Comparison of ENCODE assay signal across 23 mouse cellular contexts in the genomic region with DNA sequence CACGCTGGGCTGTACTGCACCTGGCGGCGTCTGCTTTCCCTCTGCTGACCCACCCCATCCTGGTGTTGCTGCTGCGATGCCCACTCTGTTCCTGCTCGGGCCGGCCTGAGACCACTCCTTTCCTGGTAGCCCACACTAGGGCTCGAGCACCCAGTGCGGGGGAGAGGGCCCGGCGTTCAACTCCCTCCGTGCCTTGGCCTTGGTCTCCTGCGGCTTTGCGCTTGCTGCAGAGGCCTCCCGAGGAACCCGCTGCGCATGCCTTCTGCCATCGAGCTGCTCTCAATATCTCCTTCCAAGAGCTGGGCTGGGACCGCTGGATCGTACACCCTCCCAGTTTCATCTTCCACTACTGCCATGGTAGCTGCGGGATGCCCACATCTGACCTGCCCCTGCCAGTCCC. TPM values are rescaled to one million over a fixed set of nuclear protein-coding genes. Genes with fewer than 3 reads are reported as not detected.
DNase-seq lines count a peak whose midpoint lies in the region; ATAC-seq and TF ChIP-seq lines count a peak whose summit lies in the region.
"Had no signal": no experiment of that assay in that cellular context is flagged by ENCODE, and none has a peak within 500 bp of the region (broad histone marks: within the 10 kb centered on the region; RNA-seq: fewer than 3 reads in every experiment).

No protein-coding gene starts in this region.

- H3K4me1 ChIP-seq in heart, embryonic 15.5 days (replicated peaks) = peaks cover 54% of the 10 kb centered on the region
- H3K4me1 ChIP-seq in midbrain, embryonic 10.5 days = peaks cover 64% of the 10 kb centered on the region
- H3K4me1 ChIP-seq in midbrain, embryonic 16.5 days (ENCODE audit: control insufficient read depth, insufficient read depth, low read length) = peaks cover 15% of the 10 kb centered on the region
- H3K4me1 ChIP-seq in testis, adult 2 months (ENCODE audit: control insufficient read depth, insufficient read depth, low read length) = peaks cover 27% of the 10 kb centered on the region

- peak overlapping the region; percentile 94 for H3K27ac ChIP-seq in heart, embryonic 15.5 days
- H3K27ac ChIP-seq in midbrain, embryonic 10.5 days (replicated peaks) = 0 out of 2 replicates have a peak overlapping the region, but pooled peaks have one; percentile 33
- H3K27ac ChIP-seq in midbrain, embryonic 16.5 days (ENCODE audit: low read length) = no peak overlapping the region
- H3K27ac ChIP-seq in testis, adult 2 months (ENCODE audit: control insufficient read depth, insufficient read depth, low read depth, low read length) = peak overlapping the region; percentile 59
- H3K27ac ChIP-seq: embryonic facial prominence, embryonic 12.5 days; stomach, embryonic 15.5 days had no signal

- no peaks in the 10 kb centered on the region for H3K9me3 ChIP-seq in heart, embryonic 15.5 days (replicated peaks)
- no peaks in the 10 kb centered on the region for H3K9me3 ChIP-seq in midbrain, embryonic 10.5 days (replicated peaks)
- no peaks in the 10 kb centered on the region for H3K9me3 ChIP-seq in midbrain, embryonic 16.5 days (replicated peaks; ENCODE audit: control insufficient read depth, low read length, poor library complexity, severe bottlenecking)
- H3K9me3 ChIP-seq: embryonic facial prominence, embryonic 12.5 days; megakaryocyte, embryonic 14.5 days; stomach, embryonic 15.5 days had no signal

- whole genome bisulfite sequencing in heart, embryonic 15.5 days = 54% methylated on average over 20 of the region's 20 CpGs
- WGBS in midbrain, embryonic 10.5 days = 46% methylated on average over 20 of the region's 20 CpGs
- WGBS in midbrain, embryonic 16.5 days = 54% methylated on average over 20 of the region's 20 CpGs

- no peaks in the 10 kb centered on the region for H3K36me3 ChIP-seq in heart, embryonic 15.5 days
- no peaks in the 10 kb centered on the region for H3K36me3 ChIP-seq in midbrain, embryonic 10.5 days
- no peaks in the 10 kb centered on the region for H3K36me3 ChIP-seq in midbrain, embryonic 16.5 days (ENCODE audit: control insufficient read depth, insufficient read depth, low read length)
- H3K36me3 ChIP-seq in testis, adult 2 months (ENCODE audit: control insufficient read depth, insufficient read depth, low read length) = no peaks in the 10 kb centered on the region
- H3K36me3 ChIP-seq: embryonic facial prominence, embryonic 12.5 days; stomach, embryonic 15.5 days had no signal

- no peak overlapping the region for H3K9ac ChIP-seq in heart, embryonic 15.5 days
- no peak overlapping the region for H3K9ac ChIP-seq in midbrain, embryonic 16.5 days (ENCODE audit: low read depth, low read length)
- H3K9ac ChIP-seq: embryonic facial prominence, embryonic 12.5 days; forebrain, postnatal 0 days; stomach, embryonic 15.5 days had no signal

- no peak for TF ChIP-seq POLR2A in testis, adult 2 months (IDR thresholded peaks at IDR 0.05; ENCODE audit: control insufficient read depth, low read depth, low read length)

- no peak overlapping the region for H3K4me3 ChIP-seq in heart, embryonic 15.5 days
- no peak overlapping the region for H3K4me3 ChIP-seq in midbrain, embryonic 10.5 days
- no peak overlapping the region for H3K4me3 ChIP-seq in midbrain, embryonic 16.5 days (ENCODE audit: low read depth, low read length)
- H3K4me3 ChIP-seq in testis, adult 2 months (ENCODE audit: control insufficient read depth, low read depth, low read length) = no peak overlapping the region
- H3K4me3 ChIP-seq: embryonic facial prominence, embryonic 12.5 days; megakaryocyte, embryonic 14.5 days; stomach, embryonic 15.5 days had no signal

- H3K4me2 ChIP-seq in heart, embryonic 15.5 days = no peak overlapping the region
- H3K4me2 ChIP-seq in midbrain, embryonic 16.5 days (ENCODE audit: low read length) = no peak overlapping the region
- H3K4me2 ChIP-seq: embryonic facial prominence, embryonic 12.5 days; stomach, embryonic 15.5 days had no signal

- ATAC-seq in heart, embryonic 15.5 days (replicated peaks; ENCODE audit: insufficient number of reproducible peaks, insufficient read depth, low FRiP score, low read depth) = no peak
- no peak for ATAC-seq in midbrain, embryonic 16.5 days
- ATAC-seq: forebrain, postnatal 0 days; inflammation-experienced regulatory T-cells, adult 6 months; Patski had no signal

- no peaks in the 10 kb centered on the region for H3K27me3 ChIP-seq in heart, embryonic 15.5 days
- peaks cover 55% of the 10 kb centered on the region for H3K27me3 ChIP-seq in midbrain, embryonic 10.5 days (ENCODE audit: low read depth, poor library complexity, severe bottlenecking)
- H3K27me3 ChIP-seq in midbrain, embryonic 16.5 days (ENCODE audit: control insufficient read depth, insufficient read depth, low read depth, low read length) = no peaks in the 10 kb centered on the region
- H3K27me3 ChIP-seq in testis, adult 2 months (ENCODE audit: control insufficient read depth, insufficient read depth, low read length) = no peaks in the 10 kb centered on the region
- H3K27me3 ChIP-seq: embryonic facial prominence, embryonic 12.5 days; stomach, embryonic 15.5 days had no signal

- DNase-seq in adrenal gland, adult (ENCODE audit: inconsistent age in 2 of 2, low spot score in 1 of 2) = peak; percentile 49 to 72
- no peak for DNase-seq in adrenal gland, postnatal 10 days
- no peak for DNase-seq in heart, adult 9 months (ENCODE audit: low spot score in 2 of 2)
- no peak for DNase-seq in midbrain, embryonic 10.5 days (ENCODE audit: low spot score)
- DNase-seq in frontal cortex, postnatal 14 days (ENCODE audit: low spot score in 2 of 2) = no peak
- DNase-seq: cerebellum, postnatal 14 days; forebrain, postnatal 0 days; gastrocnemius, postnatal 10 days; kidney, postnatal 25 days; right cerebral cortex, adult 18-20 months; spleen, adult 18-20 months; thymus, postnatal 4 days had no signal

- TF ChIP-seq CTCF in testis, adult 2 months (IDR thresholded peaks at IDR 0.05; ENCODE audit: control insufficient read depth, insufficient read depth, insufficient replicate concordance, low read depth, low read length) = no peak

RNA-seq across cellular contexts. Expression of gene Inha, which starts 2.7 kb away (rescaled TPM):
- 10 to 100 TPM; 47.4 to 78.9 TPM for total RNA-seq in adrenal gland, postnatal 10 days (2021)
- polyA plus RNA-seq in heart, embryonic 15.5 days (2015; fragmentation: Nextera tagmentation; extraction: Ambion mirVana) = 4.1 and 5.9 TPM in 2 replicates
- 1.7 and 2.7 TPM in 2 replicates for polyA plus RNA-seq in midbrain, embryonic 10.5 days (2016; fragmentation: Nextera tagmentation; extraction: Ambion mirVana)
- 19.7 and 21.2 TPM in 2 replicates for polyA plus RNA-seq in midbrain, embryonic 16.5 days (2015; fragmentation: Nextera tagmentation; extraction: Ambion mirVana)
- polyA plus RNA-seq in testis, adult 2 months (2012; rRNA removed) = 160 and 210 TPM in 2 replicates
- total RNA-seq: CH12.LX; liver, adult 2 months had no signal
- polyA plus RNA-seq: inflammation-experienced regulatory T-cells, adult 6 months had no signal

RNA-seq across cellular contexts. Expression of gene Obsl1, which starts 3.3 kb away (rescaled TPM):
- total RNA-seq in adrenal gland, postnatal 10 days (2021) = 100 to 1,000 TPM in 1 of 2 experiments, 10 to 100 TPM in 1; 95.2 to 118 TPM
- 95.1 and 122 TPM in 2 replicates for polyA plus RNA-seq in heart, embryonic 15.5 days (2015; fragmentation: Nextera tagmentation; extraction: Ambion mirVana)
- polyA plus RNA-seq in midbrain, embryonic 10.5 days (2016; fragmentation: Nextera tagmentation; extraction: Ambion mirVana) = 35.2 and 35.7 TPM in 2 replicates
- 23.1 and 24.2 TPM in 2 replicates for polyA plus RNA-seq in midbrain, embryonic 16.5 days (2015; fragmentation: Nextera tagmentation; extraction: Ambion mirVana)
- 46.0 and 47.0 TPM in 2 replicates for polyA plus RNA-seq in testis, adult 2 months (2012; rRNA removed)
- polyA plus RNA-seq: inflammation-experienced regulatory T-cells, adult 6 months had no signal

RNA-seq across cellular contexts. Expression of gene Stk11ip, which starts 11.7 kb away (rescaled TPM):
- total RNA-seq in adrenal gland, postnatal 10 days (2021) = 10 to 100 TPM; 17.0 to 21.9 TPM
- polyA plus RNA-seq in heart, embryonic 15.5 days (2015; fragmentation: Nextera tagmentation; extraction: Ambion mirVana) = 10.4 and 15.8 TPM in 2 replicates
- 31.7 and 33.0 TPM in 2 replicates for polyA plus RNA-seq in midbrain, embryonic 10.5 days (2016; fragmentation: Nextera tagmentation; extraction: Ambion mirVana)
- 23.2 and 25.9 TPM in 2 replicates for polyA plus RNA-seq in midbrain, embryonic 16.5 days (2015; fragmentation: Nextera tagmentation; extraction: Ambion mirVana)
- polyA plus RNA-seq in testis, adult 2 months (2012; rRNA removed) = 22.4 and 24.2 TPM in 2 replicates

RNA-seq across cellular contexts. Expression of gene Tmem198, which starts 30.3 kb away (rescaled TPM):
- 1 to 10 TPM; 2.5 to 3.8 TPM for total RNA-seq in adrenal gland, postnatal 10 days (2021)
- polyA plus RNA-seq in heart, embryonic 15.5 days (2015; fragmentation: Nextera tagmentation; extraction: Ambion mirVana) = 0.39 and 0.80 TPM in 2 replicates
- 9.9 and 17.4 TPM in 2 replicates for polyA plus RNA-seq in midbrain, embryonic 10.5 days (2016; fragmentation: Nextera tagmentation; extraction: Ambion mirVana)
- 52.0 and 56.7 TPM in 2 replicates for polyA plus RNA-seq in midbrain, embryonic 16.5 days (2015; fragmentation: Nextera tagmentation; extraction: Ambion mirVana)
- 7.2 and 8.9 TPM in 2 replicates for polyA plus RNA-seq in testis, adult 2 months (2012; rRNA removed)
- total RNA-seq: hematopoietic stem cell, adult 5-6 weeks had no signal

RNA-seq across cellular contexts. Expression of gene Chpf, which starts 30.5 kb away (rescaled TPM):
- 10 to 100 TPM; 36.9 to 43.6 TPM for total RNA-seq in adrenal gland, postnatal 10 days (2021)
- polyA plus RNA-seq in heart, embryonic 15.5 days (2015; fragmentation: Nextera tagmentation; extraction: Ambion mirVana) = 23.9 and 36.6 TPM in 2 replicates
- polyA plus RNA-seq in midbrain, embryonic 10.5 days (2016; fragmentation: Nextera tagmentation; extraction: Ambion mirVana) = 24.4 and 25.2 TPM in 2 replicates
- 34.8 and 37.5 TPM in 2 replicates for polyA plus RNA-seq in midbrain, embryonic 16.5 days (2015; fragmentation: Nextera tagmentation; extraction: Ambion mirVana)
- 39.5 and 40.8 TPM in 2 replicates for polyA plus RNA-seq in testis, adult 2 months (2012; rRNA removed)

Comparison
In these comparisons a context has a peak if more than half of its experiments do, and no peak if none do; other contexts are left out.
1. DNase-seq: peak in adrenal gland, adult (2 of 2); none in adrenal gland, postnatal 10 days (single experiment), heart, adult 9 months (0 of 2), midbrain, embryonic 10.5 days (single experiment) and frontal cortex, postnatal 14 days (0 of 2).